Mouse (Mus musculus): ENCODE data around the gene Tex19.2. TPM values are rescaled to one million over a fixed set of nuclear protein-coding genes. Genes with fewer than 3 reads are reported as not detected.
A peak's percentile ranks its signal among the peaks of the same experiment; 100 is the strongest.
"Not testable (repeated sequence)": the region's sequence is repeated elsewhere in the genome, so short reads cannot be mapped to it uniquely, and the experiment has no call there.

Gene Tex19.2
- total RNA-seq, 2 experiments from 2014 or later, result not detected

DNA sequence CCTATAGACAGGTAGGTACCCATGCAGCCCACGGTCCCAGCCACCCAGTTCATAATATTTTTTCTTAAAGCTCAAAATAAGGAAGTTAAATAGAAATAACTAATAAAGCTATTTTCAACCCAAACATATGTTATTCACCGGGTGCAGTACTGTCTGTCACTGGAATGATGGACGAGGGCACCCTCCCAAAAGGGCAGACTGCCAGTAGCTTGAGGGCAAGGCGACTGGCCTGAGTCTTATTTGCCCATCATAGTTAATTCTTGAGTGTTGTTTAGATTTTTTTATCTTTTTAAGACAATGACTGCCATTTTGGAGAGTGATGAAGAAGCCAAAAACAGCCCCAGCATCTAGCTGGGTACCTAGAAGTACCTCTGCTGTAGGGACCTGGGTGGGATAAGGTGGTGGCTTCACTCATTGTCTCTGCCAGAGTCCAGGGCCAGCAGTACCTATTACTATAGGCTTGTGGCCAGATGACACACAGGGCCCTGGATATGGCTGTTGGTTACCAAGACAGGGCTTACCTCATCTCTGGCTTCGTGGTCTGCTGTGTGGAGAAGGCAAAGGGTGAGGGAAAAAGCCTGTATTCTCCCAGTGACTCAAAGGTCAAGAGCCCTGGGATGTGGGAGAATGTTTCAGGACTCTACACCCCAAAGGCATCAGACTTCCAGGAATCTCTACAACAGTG, 6.2 kb downstream of the Tex19.2 start:
- ATAC-seq (replicated peaks; ENCODE audit: poor library complexity, severe bottlenecking), result no peak

GRCm38 (mm10) chr11:121111601-121112000, 6.9 kb downstream of the Tex19.2 start:
- ATAC-seq (replicated peaks; ENCODE audit: poor library complexity, severe bottlenecking), result no peak

GRCm38 (mm10) chr11:121111051-121111450, 7.4 kb downstream of the Tex19.2 start:
- no peak for ATAC-seq (replicated peaks; ENCODE audit: poor library complexity, severe bottlenecking)

DNA sequence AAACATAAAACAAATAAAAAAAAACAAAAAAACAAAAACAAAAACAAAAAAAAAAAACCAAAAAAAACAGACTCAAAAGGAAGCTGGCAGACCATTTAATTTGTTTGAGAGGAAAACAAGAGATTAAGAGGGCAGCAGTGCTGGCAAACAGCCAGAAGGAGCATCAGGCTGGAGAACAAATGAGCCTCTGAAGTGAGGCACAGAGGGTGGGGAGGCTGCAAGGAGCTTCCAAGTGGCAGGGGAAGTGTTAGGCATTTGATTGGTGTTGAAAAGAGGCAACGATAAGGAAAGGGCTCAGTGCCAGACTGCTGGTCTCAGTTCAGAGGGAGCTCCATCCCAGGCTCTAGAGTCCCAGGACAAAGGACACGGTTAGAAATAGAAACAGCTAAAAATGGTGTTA, 8.5 kb downstream of the Tex19.2 start:
- no peak for ATAC-seq (replicated peaks; ENCODE audit: poor library complexity, severe bottlenecking)

DNA sequence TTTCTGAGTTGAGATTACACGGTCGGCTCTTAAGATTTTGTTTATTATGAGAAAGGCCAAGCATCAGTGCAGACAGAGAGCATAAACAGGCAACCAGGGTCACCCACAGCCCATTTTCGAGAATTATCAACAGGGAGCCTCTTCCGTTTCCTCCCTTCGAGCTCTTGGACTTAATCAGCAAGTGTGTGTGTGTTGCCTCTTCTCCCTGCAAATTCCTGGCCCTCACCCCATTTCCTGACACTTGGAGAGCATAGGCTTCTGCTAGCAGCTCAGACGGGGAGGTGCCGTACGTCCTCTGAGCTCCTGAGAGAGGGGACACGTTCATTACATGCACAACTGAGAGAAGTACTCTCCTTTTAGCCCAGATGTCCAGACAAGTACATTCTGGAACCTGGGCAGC, 10.4 kb downstream of the Tex19.2 start:
- no peak for ATAC-seq (replicated peaks; ENCODE audit: poor library complexity, severe bottlenecking)

DNA sequence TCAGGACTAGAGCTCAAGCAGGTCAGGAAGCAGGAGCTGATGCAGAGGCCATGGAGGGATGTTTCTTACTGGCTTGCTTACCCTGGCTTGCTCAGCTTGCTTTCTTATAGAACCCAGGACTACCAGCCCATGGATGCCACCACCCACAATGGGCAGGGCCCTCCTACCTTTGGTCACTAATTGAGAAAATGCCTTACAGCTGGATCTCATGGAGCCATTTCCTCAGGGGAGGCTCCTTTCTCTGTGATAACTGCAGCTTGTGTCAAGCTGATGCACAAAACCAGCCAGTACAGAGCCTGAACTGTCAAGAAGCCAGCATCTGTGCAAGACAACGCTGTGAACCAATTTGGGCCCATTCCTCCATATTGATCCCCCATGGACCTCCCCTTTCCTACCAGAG, 11.2 kb downstream of the Tex19.2 start:
- ATAC-seq (replicated peaks; ENCODE audit: poor library complexity, severe bottlenecking), result not testable (repeated sequence)

DNA sequence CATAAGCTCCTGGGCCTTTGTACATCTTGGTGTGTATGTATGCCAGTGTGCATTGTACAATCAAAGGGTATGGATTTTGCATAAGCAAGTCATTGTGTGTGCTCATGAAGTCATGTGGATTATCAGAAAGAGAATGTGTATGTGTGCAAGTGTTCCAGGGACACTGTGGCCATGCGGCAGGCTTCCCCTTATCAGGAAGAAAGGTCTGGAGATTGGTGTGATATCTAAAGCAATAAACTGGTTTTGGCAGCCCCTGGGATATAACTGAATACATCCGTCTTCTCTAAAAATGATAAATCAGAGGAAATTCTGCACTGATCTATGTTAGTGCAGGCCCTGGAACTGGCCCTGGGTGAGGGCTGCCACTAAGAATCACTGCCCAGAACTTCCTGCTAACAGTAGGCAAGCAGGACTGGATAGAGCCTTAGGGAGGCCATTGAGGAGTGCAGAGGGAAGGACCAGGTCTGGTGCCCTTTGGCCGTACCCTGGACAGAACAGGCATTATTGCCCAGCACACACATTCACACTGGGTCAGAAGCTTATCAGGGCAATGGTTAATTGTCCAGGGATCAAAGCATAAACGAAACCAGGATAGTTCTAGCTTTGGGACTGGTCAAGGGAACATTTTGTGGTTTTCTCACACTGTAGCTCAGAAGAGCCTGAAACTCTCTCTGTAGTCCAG, 17.2 kb downstream of the Tex19.2 start:
- no peak for ATAC-seq (replicated peaks; ENCODE audit: poor library complexity, severe bottlenecking)

- ATAC-seq (replicated peaks; ENCODE audit: poor library complexity, severe bottlenecking), result no peak
Measured at GRCm38 (mm10) chr11:121100692-121101091, 17.8 kb downstream of the Tex19.2 start.

DNA sequence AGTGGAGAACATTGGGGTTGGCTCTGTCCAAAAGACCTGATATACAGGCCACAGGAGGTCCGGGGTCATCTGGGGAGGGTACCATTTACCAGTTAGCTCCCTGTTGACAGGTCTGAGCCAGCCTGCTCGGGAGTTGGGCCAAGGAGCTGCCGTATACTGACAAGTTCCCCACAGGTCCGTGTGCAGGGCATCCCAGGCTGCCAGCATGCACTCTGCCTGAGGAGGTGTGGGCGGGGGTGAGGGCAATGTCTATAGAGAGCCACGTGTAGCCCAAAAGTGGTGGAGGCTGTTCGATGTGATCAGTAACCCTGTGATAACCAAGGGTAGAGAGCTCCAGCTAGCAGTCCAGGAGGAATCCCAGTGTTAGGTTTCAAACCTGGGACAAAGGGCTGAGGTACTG, 18.7 kb downstream of the Tex19.2 start:
- no peak for ATAC-seq (replicated peaks; ENCODE audit: poor library complexity, severe bottlenecking)

GRCm38 (mm10) chr11:121092606-121093585, 25.6 kb downstream of the Tex19.2 start:
- ATAC-seq (replicated peaks; ENCODE audit: poor library complexity, severe bottlenecking), result no peak

GRCm38 (mm10) chr11:121090943-121091342, 27.5 kb downstream of the Tex19.2 start:
- ATAC-seq (replicated peaks; ENCODE audit: poor library complexity, severe bottlenecking), result peak; percentile 52

DNA sequence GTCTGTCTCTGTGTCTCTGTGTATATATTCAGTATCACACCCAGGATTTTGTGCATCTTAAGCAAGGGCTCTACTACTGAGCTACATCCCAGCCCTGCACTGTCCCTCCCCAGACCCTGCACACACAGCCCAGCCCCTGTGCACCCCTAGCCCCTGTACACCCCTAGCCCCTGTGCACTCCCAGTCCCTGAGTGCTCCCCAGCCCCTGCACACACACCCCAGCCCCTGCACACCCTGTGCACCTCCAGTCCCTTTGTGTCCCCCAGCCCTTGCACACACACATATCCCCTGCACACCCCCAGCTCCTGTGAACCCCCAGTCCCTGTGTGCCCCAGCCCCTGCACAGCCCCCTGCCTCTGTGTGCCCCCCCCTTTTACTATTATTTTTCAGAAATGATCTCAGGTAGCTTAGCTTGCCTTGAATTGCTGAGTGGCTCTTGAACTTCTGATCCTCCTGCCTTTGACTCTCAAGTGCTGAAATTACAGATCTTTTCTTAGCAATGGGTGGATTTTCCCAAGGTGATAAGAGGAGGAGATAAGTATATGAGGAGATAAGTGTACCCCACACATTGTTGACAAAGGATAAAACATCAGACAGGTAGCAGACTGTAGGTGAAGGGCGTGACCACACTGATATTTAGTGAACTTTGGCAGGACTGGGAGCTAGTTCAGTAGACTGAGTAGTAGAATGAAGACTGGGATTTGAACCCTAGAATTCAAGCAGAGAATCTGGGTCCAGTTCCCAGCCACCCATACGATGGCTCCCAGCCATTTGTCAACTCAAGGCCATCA, 28.5 kb downstream of the Tex19.2 start:
- ATAC-seq (replicated peaks; ENCODE audit: poor library complexity, severe bottlenecking), result no peak

GRCm38 (mm10) chr11:121088997-121089396, 29.5 kb downstream of the Tex19.2 start:
- no peak for ATAC-seq (replicated peaks; ENCODE audit: poor library complexity, severe bottlenecking)

GRCm38 (mm10) chr11:121086296-121086695, 32.2 kb downstream of the Tex19.2 start:
- ATAC-seq (replicated peaks; ENCODE audit: poor library complexity, severe bottlenecking), result no peak

GRCm38 (mm10) chr11:121085181-121085580, 33.3 kb downstream of the Tex19.2 start:
- ATAC-seq (replicated peaks; ENCODE audit: poor library complexity, severe bottlenecking), result no peak

DNA sequence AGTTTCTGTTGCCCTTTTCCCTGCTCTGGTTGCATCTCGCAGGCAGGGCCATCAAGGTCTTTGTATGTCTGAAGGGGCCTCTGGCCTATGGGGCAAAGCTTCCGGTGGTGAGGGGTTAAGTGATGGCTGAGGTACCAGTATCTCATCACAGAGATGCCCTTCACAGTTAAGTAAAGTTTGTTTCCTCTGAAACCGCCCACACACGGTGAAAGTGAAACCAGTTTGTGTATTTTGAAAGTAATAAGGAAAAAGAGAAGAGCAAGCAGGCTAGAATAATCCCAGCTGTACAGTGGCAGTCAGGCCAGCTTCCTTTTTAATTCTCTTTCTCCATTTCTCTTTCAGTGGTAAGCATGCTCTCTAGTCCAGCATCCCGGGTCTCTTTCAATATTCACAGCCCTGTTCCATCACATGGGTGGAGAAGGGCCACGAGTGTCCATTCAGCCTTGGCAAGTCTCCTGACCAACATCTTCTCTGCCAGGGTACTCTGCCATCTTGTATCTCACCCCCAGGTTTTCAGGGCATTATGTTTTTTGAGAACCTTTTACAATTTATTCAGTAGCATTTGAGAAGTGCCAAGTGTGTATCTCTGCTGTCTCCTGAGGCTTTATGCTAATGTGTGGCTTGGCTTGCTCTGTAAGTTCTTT, 35.5 kb downstream of the Tex19.2 start:
- ATAC-seq (replicated peaks; ENCODE audit: poor library complexity, severe bottlenecking), result peak; percentile 74

DNA sequence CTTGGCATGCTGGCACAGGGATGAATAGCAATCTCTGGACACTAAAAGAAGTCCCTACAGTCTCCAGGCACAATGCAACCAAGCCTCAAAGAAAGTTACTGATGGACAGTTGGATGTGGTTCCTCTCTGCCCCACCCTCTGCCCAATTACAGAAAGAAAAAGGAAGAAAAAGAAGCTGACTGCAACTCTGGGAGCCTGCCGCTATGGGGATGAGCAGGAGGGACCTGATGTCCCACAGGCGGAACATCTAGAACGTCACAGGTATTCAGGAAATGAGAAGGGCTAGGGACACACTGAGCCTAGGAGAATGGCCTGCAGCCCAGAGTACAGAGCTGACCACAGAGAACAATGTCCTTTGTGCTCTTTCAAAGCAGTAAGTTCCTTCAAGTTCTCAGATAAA, 36.2 kb downstream of the Tex19.2 start:
- peak; percentile 51 for ATAC-seq (replicated peaks; ENCODE audit: poor library complexity, severe bottlenecking)

- ATAC-seq (replicated peaks; ENCODE audit: poor library complexity, severe bottlenecking), result no peak
Measured at GRCm38 (mm10) chr11:121081120-121081519, 37.4 kb downstream of the Tex19.2 start, which contains the start of gene Sectm1a. TSS of gene Sectm1a (minus strand) at chr11:121081220.

DNA sequence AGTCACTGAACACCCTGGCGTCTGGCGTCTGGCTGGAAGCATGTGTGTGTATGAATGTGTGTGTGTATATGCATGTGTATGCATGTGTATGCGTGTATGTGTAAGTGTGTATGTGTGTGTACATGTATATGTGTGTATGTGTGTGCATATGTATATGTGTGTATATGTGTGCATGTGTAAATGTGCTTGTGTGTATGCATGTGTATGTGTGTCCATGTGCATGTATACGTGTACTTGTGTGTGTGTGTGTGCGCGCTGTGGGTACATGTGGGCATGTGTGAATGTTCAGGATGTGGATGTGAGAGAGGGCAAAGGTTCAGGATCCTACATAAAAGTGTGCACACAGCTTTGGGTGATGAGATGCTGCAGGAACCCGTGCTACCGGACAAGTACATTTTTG, 38.1 kb downstream of the Tex19.2 start:
- no peak for ATAC-seq (replicated peaks; ENCODE audit: poor library complexity, severe bottlenecking)

- peak; percentile 62 for ATAC-seq (replicated peaks; ENCODE audit: poor library complexity, severe bottlenecking)
Measured at GRCm38 (mm10) chr11:121075655-121076054, 42.8 kb downstream of the Tex19.2 start.

Data from granulocyte monocyte progenitor cell, adult 5-6 weeks (primary cell).